Mouse (Mus musculus) midbrain, embryonic 14.5 days (tissue): ENCODE measurements around the gene Vmn1r74. TPM values are rescaled to one million over a fixed set of nuclear protein-coding genes. Genes with fewer than 3 reads are reported as not detected.
"Not testable (repeated sequence)": the region's sequence is repeated elsewhere in the genome, so short reads cannot be mapped to it uniquely, and the experiment has no call there.

Experiments used
- ATAC-seq: fragments of 200-750 bp; cut with Nextera tagmentation; 2 replicates; pipeline ENCODE4 v1.8.0; 2017; ENCODE audit warnings: moderate number of reproducible peaks, moderate library complexity; ENCODE audit not compliant: low FRiP score, low TSS enrichment
- DNase-seq: peaks from one replicate; pipeline ENCODE4 v3.0.0-alpha.2; 2015
- H3K27ac ChIP-seq: fragments of 300-500 bp; sonication (generic); replicated peaks from 2 replicates; pipeline ENCODE4 v1.5.1; 2014; ENCODE audit warnings: mild to moderate bottlenecking, low read depth, low read length, moderate library complexity
- H3K27me3 ChIP-seq: fragments of 300-500 bp; sonication (generic); 2 replicates; pipeline ENCODE4 v1.6.1; 2014; ENCODE audit warnings: low read length, control low read depth, mixed read lengths; ENCODE audit not compliant: control insufficient read depth, insufficient read depth
- H3K36me3 ChIP-seq: fragments of 300-500 bp; sonication (generic); 2 replicates; pipeline ENCODE4 v1.6.1; 2014; ENCODE audit warnings: low read length, control low read depth; ENCODE audit not compliant: control insufficient read depth, insufficient read depth
- H3K4me1 ChIP-seq: fragments of 300-500 bp; sonication (generic); 2 replicates; pipeline ENCODE4 v1.6.1; 2014; ENCODE audit warnings: mild to moderate bottlenecking, antibody characterized with exemption, low read length, control low read depth; ENCODE audit not compliant: control insufficient read depth, insufficient read depth
- H3K4me2 ChIP-seq: fragments of 300-500 bp; sonication (generic); 2 replicates; pipeline ENCODE4 v1.6.1; 2014; ENCODE audit warnings: mild to moderate bottlenecking, low read length, moderate library complexity
- H3K4me3 ChIP-seq: fragments of 300-500 bp; sonication (generic); replicated peaks from 2 replicates; pipeline ENCODE4 v1.5.1; 2014; ENCODE audit warnings: low read depth, low read length
- H3K9ac ChIP-seq: fragments of 300-500 bp; sonication (generic); replicated peaks from 2 replicates; pipeline ENCODE4 v1.6.1; 2014; ENCODE audit warnings: mild to moderate bottlenecking, low read length, moderate library complexity
- H3K9me3 ChIP-seq: fragments of 300-500 bp; sonication (generic); 2 replicates; pipeline ENCODE4 v1.6.1; 2016; ENCODE audit warnings: low read length, control low read depth, mixed read lengths; ENCODE audit not compliant: control insufficient read depth
- WGBS: fragments of 180-500 bp; shearing (Covaris S2); extraction: QIAGEN DNeasy Blood & Tissue Kit; methylation state at CpG from one replicate; pipeline ENCODE4 v1.1.7; 2014; 5-methylcytosine and 5-hydroxymethylcytosine counted together
- polyA plus RNA-seq: library from polyadenylated mRNA; unstranded; fragments of >200 nt; fragmentation: Nextera tagmentation; extraction: Ambion mirVana; gene quantifications from 2 replicates; pipeline ENCODE4 v1.2.1, GENCODE M21; 2014

Vmn1r74 gene
- polyA plus RNA-seq = not detected in 2 replicates

- 75% methylated on average over 2 of the region's 2 CpGs for WGBS
- no peak within 1 kb of the TSS for H3K4me3 ChIP-seq
- H3K9ac ChIP-seq = no peak within 1 kb of the TSS
- H3K36me3 ChIP-seq = no peaks in the 10 kb centered on the region
- H3K27ac ChIP-seq = no peak within 1 kb of the TSS
- no peaks in the 10 kb centered on the region for H3K27me3 ChIP-seq
- H3K4me1 ChIP-seq = no peaks in the 10 kb centered on the region
- peaks cover 15% of the 10 kb centered on the region; the same call in 1 of the 2 replicates for H3K9me3 ChIP-seq
- no peak for DNase-seq
- H3K4me2 ChIP-seq = no peak within 1 kb of the TSS
- ATAC-seq = no peak
These were observed at the start of gene Vmn1r74 for GRCm38 (mm10) chr7:11833680-11834079. Gene Vmn1r74 (plus strand): TSS chr7:11833980.

DNA sequence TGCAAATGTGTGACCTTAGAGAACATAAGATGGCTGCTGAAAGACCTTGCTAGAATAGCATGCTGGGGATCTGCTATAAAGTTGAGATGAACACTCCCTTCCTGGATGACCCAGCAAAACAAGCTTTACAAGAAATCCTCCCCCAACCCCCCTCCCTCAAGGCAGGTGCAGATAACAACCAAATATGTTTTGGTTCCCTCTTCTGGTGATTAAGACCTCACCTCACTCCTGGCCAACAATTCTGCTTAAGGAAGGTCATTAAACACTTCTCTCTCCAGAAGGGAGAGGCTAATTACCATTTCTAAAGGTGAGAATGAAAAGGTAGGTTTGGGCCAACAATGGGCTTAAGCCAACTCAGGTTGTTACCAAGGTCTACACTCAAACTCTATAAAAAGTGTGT, 20.0 kb upstream of the Vmn1r74 start:
- Histone ChIP-seq H3K27ac (no peak overlapping the region), H3K27me3 (no peaks in the 10 kb centered on the region), H3K4me3 (no peak overlapping the region), H3K4me1 (no peaks in the 10 kb centered on the region), H3K36me3 (no peaks in the 10 kb centered on the region), H3K9ac (no peak overlapping the region), H3K4me2 (no peak overlapping the region), H3K9me3 (peaks cover 46% of the 10 kb centered on the region)
- no peak for ATAC-seq
- no peak for DNase-seq

GRCm38 (mm10) chr7:11822166-11822565, 11.6 kb upstream of the Vmn1r74 start:
- Histone ChIP-seq H3K4me2 (no peak overlapping the region), H3K9me3 (peaks cover 25% of the 10 kb centered on the region; the same call in 1 of the 2 replicates), H3K27ac (no peak overlapping the region), H3K36me3 (no peaks in the 10 kb centered on the region), H3K4me3 (no peak overlapping the region), H3K9ac (no peak overlapping the region), H3K4me1 (no peaks in the 10 kb centered on the region), H3K27me3 (no peaks in the 10 kb centered on the region)
- 81% methylated on average over 1 of the region's 1 CpGs for WGBS
- ATAC-seq (no peak), DNase-seq (no peak)

- not testable (repeated sequence) for H3K4me3 ChIP-seq, H3K4me1 ChIP-seq, DNase-seq, H3K36me3 ChIP-seq, ATAC-seq, H3K9ac ChIP-seq, H3K4me2 ChIP-seq, H3K27ac ChIP-seq, H3K27me3 ChIP-seq
- 89% methylated on average over 9 of the region's 9 CpGs for WGBS
- H3K9me3 ChIP-seq = peaks cover 25% of the 10 kb centered on the region; the same call in 1 of the 2 replicates
These were observed 10.5 kb upstream of the Vmn1r74 start for GRCm38 (mm10) chr7:11823246-11823645.

- ATAC-seq = no peak
- Histone ChIP-seq H3K9ac (no peak within 1 kb of the TSS), H3K4me2 (no peak within 1 kb of the TSS), H3K9me3 (peaks cover 6% of the 10 kb centered on the region), H3K27me3 (no peaks in the 10 kb centered on the region), H3K27ac (no peak within 1 kb of the TSS), H3K4me1 (no peaks in the 10 kb centered on the region), H3K36me3 (no peaks in the 10 kb centered on the region), H3K4me3 (no peak within 1 kb of the TSS)
- no peak for DNase-seq
These were observed 40.5 kb downstream of the Vmn1r74 start, which contains the start of gene Vmn1r75 for GRCm38 (mm10) chr7:11874330-11874729. Gene Vmn1r75 (plus strand): TSS chr7:11874630.

Other genes starting within 250 kb of the Vmn1r74 start
- gene Zscan4-ps3, start 224.7 kb upstream of the Vmn1r74 start, polyA plus RNA-seq = not detected in 2 replicates
- not detected in 2 replicates for gene Vmn1r72, start 153.8 kb upstream of the Vmn1r74 start, polyA plus RNA-seq
- gene Vmn1r73, start 103.7 kb upstream of the Vmn1r74 start, polyA plus RNA-seq = not detected in 2 replicates
- gene Vmn1r75, start 40.6 kb downstream of the Vmn1r74 start, polyA plus RNA-seq = not detected in 2 replicates
- gene Vmn1r76, start 104.2 kb downstream of the Vmn1r74 start, polyA plus RNA-seq = not detected in 2 replicates
- gene Vmn1r77, start 202.8 kb downstream of the Vmn1r74 start, polyA plus RNA-seq = not detected in 2 replicates